Mouse (Mus musculus) intestine, postnatal 0 days (tissue): ENCODE data around the gene Cyld. TPM values are rescaled to one million over a fixed set of nuclear protein-coding genes. Genes with fewer than 3 reads are reported as not detected.
"Not testable (repeated sequence)": the region's sequence is repeated elsewhere in the genome, so short reads cannot be mapped to it uniquely, and the experiment has no call there.

ENCODE experiments used
- ATAC-seq: fragments of 200-750 bp; cut with Nextera tagmentation; 2 replicates; pipeline ENCODE4 v1.8.0; 2017; ENCODE audit warnings: mild to moderate bottlenecking, moderate TSS enrichment, moderate library complexity
- H3K27ac ChIP-seq: fragments of 300-500 bp; sonication (generic); 2 replicates; pipeline ENCODE4 v1.5.1; 2014; ENCODE audit warnings: mild to moderate bottlenecking, low read depth, low read length, moderate library complexity
- H3K27me3 ChIP-seq: fragments of 300-500 bp; sonication (generic); replicated peaks from 2 replicates; pipeline ENCODE4 v1.6.1; 2014; ENCODE audit warnings: low read length, mixed read lengths; ENCODE audit not compliant: control insufficient read depth, insufficient read depth
- H3K36me3 ChIP-seq: fragments of 300-500 bp; sonication (generic); 2 replicates; pipeline ENCODE4 v1.6.1; 2014; ENCODE audit warnings: mild to moderate bottlenecking, moderate library complexity; ENCODE audit not compliant: control insufficient read depth, insufficient read depth
- H3K4me1 ChIP-seq: fragments of 300-500 bp; sonication (generic); replicated peaks from 2 replicates; pipeline ENCODE4 v1.6.1; 2014; ENCODE audit warnings: antibody characterized with exemption, low read length, mixed read lengths; ENCODE audit not compliant: control insufficient read depth, insufficient read depth
- H3K4me2 ChIP-seq: fragments of 300-500 bp; sonication (generic); replicated peaks from 2 replicates; pipeline ENCODE4 v1.6.1; 2014; ENCODE audit warnings: low read depth, mild to moderate bottlenecking, moderate library complexity
- H3K4me3 ChIP-seq: fragments of 300-500 bp; sonication (generic); 2 replicates; pipeline ENCODE4 v1.5.1; 2014; ENCODE audit warnings: low read depth, low read length
- H3K9ac ChIP-seq: fragments of 300-500 bp; sonication (generic); 2 replicates; pipeline ENCODE4 v1.6.1; 2014; ENCODE audit warnings: mild to moderate bottlenecking, low read depth, low read length
- H3K9me3 ChIP-seq: fragments of 300-500 bp; sonication (generic); 2 replicates; pipeline ENCODE4 v1.6.1; 2016; ENCODE audit warnings: mixed run types; ENCODE audit not compliant: control insufficient read depth
- CTCF ChIP-seq: sonication (generic); IDR thresholded peaks from 2 replicates; pipeline ENCODE4 v1.5.1; 2016; ENCODE audit warnings: low read depth, mild to moderate bottlenecking, control low read depth, antibody characterized with exemption, moderate library complexity
- WGBS: fragments of 180-500 bp; shearing (Covaris S2); extraction: QIAGEN DNeasy Blood & Tissue Kit; methylation state at CpG from one replicate; pipeline ENCODE4 v1.1.7; 2014; 5-methylcytosine and 5-hydroxymethylcytosine counted together
- polyA plus RNA-seq: library from polyadenylated mRNA; unstranded; fragments of >200 nt; fragmentation: Nextera tagmentation; extraction: Ambion mirVana; gene quantifications from 2 replicates; pipeline ENCODE4 v1.2.1, GENCODE M21; 2015

Gene Cyld
- polyA plus RNA-seq, 1 experiment from 2014 or later = 9.3 TPM

DNA sequence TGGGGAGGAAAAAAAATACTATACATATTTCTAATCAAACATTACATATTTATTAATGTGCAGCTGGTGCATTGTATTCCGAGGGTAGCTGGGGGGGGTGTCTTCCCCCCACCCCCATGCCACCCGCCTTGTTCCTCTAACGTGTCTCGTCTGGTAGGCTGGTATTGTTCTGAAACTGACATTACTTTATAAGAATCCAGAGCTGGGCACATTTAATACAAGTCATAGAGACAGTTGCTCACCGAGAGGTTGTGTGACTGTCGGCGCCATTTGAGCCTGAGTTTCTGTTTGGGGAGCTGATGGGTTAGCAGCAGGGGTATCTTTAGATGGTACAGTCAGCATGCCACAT, 78.4 kb downstream of the Cyld start:
- no peak overlapping the region for H3K27ac ChIP-seq
- no peak overlapping the region for H3K9ac ChIP-seq
- ATAC-seq = no peak
- H3K27me3 ChIP-seq = no peaks in the 10 kb centered on the region
- no peaks in the 10 kb centered on the region for H3K4me1 ChIP-seq
- no peaks in the 10 kb centered on the region for H3K9me3 ChIP-seq
- no peak for TF ChIP-seq CTCF
- no peak overlapping the region for H3K4me2 ChIP-seq
- no peak overlapping the region for H3K4me3 ChIP-seq
- WGBS = 68% methylated on average over 7 of the region's 7 CpGs
- no peaks in the 10 kb centered on the region for H3K36me3 ChIP-seq

DNA sequence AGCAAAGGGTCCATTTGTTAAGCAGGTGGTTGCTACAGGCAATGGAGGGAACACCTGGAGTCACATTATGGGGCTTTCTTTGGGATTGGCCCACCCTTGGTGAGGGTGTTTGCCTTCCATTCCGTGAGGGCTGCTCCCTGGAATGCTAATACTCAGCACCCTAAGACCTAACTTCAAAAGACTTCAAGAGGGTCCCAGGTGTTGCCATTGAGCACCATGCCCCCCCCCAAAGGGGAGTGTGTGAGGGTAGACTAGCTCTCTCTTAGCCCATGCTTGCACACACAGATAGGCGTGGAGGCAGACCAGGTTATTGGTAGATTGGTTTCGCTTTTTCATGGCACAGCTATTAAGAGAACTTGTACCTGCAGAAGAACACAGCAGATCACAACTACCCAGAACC, 83.3 kb downstream of the Cyld start:
- WGBS = 86% methylated on average over 3 of the region's 3 CpGs
- Histone ChIP-seq H3K36me3 (no peaks in the 10 kb centered on the region), H3K27ac (no peak overlapping the region), H3K4me1 (no peaks in the 10 kb centered on the region), H3K9ac (no peak overlapping the region), H3K4me2 (no peak overlapping the region), H3K9me3 (no peaks in the 10 kb centered on the region), H3K4me3 (no peak overlapping the region), H3K27me3 (no peaks in the 10 kb centered on the region)
- no peak for ATAC-seq
- TF ChIP-seq CTCF = no peak

DNA sequence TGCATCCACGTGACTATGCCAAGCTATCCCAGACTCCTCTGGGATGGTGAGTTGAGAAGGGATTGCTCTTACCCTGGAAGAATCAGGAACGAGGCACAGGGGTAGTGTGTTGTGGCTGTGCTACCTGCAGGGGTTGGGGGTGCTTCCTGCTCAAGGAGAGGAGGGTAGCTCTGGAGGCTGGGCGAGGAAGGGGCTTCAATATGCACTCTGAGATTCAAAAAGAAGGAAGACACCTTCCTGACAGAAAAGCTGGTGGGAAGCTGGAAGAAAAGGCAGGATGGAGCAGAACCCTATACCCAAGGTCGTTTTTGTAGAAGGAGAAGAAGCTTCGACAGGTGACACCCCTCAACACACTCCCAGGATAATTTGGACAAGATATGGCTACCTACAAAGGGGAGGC, 84.5 kb downstream of the Cyld start:
- H3K4me2 ChIP-seq = no peak overlapping the region
- H3K4me3 ChIP-seq = no peak overlapping the region
- no peaks in the 10 kb centered on the region for H3K4me1 ChIP-seq
- no peak for TF ChIP-seq CTCF
- H3K27me3 ChIP-seq = no peaks in the 10 kb centered on the region
- H3K36me3 ChIP-seq = no peaks in the 10 kb centered on the region
- no peak for ATAC-seq
- no peak overlapping the region for H3K27ac ChIP-seq
- no peaks in the 10 kb centered on the region for H3K9me3 ChIP-seq
- WGBS = 73% methylated on average over 5 of the region's 5 CpGs
- H3K9ac ChIP-seq = no peak overlapping the region

DNA sequence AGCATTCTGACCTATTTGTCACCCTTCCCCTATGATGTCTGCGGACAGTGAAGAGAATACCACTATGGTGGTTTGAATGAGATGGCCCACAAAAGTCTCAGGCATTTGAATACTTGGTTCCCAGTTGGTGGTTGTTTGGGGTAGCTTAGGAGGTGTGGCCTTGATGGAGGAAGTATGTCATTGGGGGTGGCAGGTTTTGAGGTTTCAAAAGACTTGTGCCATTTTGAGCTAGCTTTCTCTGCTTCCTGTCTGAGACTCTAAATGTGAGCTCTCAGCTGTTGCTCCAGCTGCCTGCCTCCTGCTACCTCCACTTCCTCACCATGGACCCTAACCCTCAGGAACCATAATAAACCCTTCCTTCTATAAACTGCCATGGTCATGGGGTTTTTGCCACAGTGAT, 86.9 kb downstream of the Cyld start:
- 90% methylated on average over 1 of the region's 1 CpGs for WGBS
- H3K9ac ChIP-seq = no peak overlapping the region
- H3K4me1 ChIP-seq = no peaks in the 10 kb centered on the region
- H3K27me3 ChIP-seq = no peaks in the 10 kb centered on the region
- H3K27ac ChIP-seq = no peak overlapping the region
- no peak overlapping the region for H3K4me2 ChIP-seq
- no peaks in the 10 kb centered on the region for H3K36me3 ChIP-seq
- no peak for TF ChIP-seq CTCF
- H3K4me3 ChIP-seq = no peak overlapping the region
- ATAC-seq = no peak
- H3K9me3 ChIP-seq = no peaks in the 10 kb centered on the region

DNA sequence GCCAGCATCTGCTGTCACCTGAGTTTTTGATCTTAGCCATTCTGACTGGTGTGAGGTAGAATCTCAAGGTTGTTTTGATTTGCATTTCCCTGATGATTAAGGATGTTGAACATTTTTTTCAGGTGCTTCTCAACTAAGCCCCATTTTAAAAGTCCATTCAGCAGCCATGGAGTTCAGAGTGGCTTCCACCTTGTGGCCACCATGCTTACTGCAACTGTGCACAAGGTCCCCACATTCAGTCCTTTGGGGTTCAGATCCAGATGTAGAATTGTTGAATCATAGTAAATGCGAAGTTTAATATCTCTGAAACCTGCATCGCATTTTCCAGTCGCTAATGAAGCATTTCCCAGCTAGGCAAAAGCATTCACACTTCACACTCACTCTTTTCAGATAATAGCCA, 91.5 kb downstream of the Cyld start:
- not testable (repeated sequence) for H3K4me3 ChIP-seq

DNA sequence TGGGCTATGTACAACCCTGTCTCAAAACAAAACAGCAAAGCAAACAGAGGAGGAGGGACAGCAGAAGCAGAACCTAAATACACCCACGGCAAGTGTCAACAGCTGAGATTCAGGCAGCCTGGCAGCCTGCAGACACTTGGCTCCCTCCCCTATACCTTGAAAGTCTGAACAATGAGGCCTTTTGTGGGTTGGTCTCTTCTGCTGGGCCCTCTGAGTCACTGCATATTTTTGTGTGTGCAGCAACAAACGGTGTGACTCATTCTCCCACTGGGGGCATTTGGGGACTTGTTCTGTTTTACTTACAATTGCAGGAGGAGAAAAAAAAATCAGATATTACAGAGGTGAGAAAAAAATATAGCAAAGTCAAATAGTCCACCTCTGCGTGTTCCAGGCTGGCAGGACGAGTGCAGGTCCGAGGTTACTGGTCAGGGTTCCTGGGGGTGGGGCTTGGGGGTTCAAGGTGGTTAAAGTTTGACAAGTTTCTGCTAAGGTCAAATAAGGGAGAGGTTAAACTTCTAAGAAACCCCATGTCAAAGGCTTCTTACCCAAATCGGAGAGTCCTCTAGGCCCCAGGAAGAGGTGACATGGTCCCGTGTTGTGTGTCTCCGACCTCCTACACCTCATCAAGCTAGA, 96.0 kb downstream of the Cyld start:
- no peak for TF ChIP-seq CTCF
- no peak for ATAC-seq

More for the DNA sequence above, 91.5 kb downstream of the Cyld start:
- H3K27ac ChIP-seq, H3K27me3 ChIP-seq, H3K4me1 ChIP-seq, H3K36me3 ChIP-seq, H3K9me3 ChIP-seq, H3K4me2 ChIP-seq, ATAC-seq, H3K9ac ChIP-seq: not testable (repeated sequence)
- WGBS = 77% methylated on average over 3 of the region's 3 CpGs
- TF ChIP-seq CTCF = peak; percentile 44

DNA sequence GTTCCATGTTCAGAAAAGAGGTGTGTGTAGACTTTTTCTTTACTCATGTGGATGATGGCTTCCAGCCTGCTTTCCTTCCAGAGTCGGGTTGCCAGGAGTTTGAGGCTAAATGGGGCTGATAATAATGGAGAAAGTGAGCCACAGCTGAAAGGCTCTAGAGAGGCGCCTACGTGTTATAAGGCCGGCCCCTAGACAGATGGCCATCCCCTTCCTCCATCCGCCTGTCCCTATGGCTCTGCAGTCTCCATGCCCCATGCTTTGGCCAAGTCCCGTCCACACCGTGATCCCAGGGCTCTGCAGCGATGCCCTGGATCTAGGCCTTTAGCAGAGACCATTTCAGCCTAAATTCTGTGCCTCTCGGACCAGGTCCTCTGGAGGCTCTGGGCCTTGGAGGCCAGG, 96.5 kb downstream of the Cyld start:
- Histone ChIP-seq H3K4me3 (no peak overlapping the region), H3K4me2 (no peak overlapping the region), H3K9me3 (no peaks in the 10 kb centered on the region), H3K36me3 (no peaks in the 10 kb centered on the region), H3K4me1 (no peaks in the 10 kb centered on the region), H3K27ac (no peak overlapping the region), H3K27me3 (no peaks in the 10 kb centered on the region), H3K9ac (no peak overlapping the region)
- no peak for ATAC-seq
- WGBS = 86% methylated on average over 9 of the region's 9 CpGs
- no peak for TF ChIP-seq CTCF

More for the DNA sequence above, 96.0 kb downstream of the Cyld start:
- Histone ChIP-seq H3K36me3 (no peaks in the 10 kb centered on the region), H3K9ac (no peak overlapping the region), H3K4me2 (no peak overlapping the region), H3K27me3 (no peaks in the 10 kb centered on the region), H3K4me3 (no peak overlapping the region), H3K4me1 (no peaks in the 10 kb centered on the region), H3K9me3 (no peaks in the 10 kb centered on the region), H3K27ac (no peak overlapping the region)
- 47% methylated on average over 8 of the region's 8 CpGs for WGBS
